Mouse (Mus musculus) retina, embryonic 14.5 days (tissue): ENCODE measurements around the gene F10.

Source experiments
- DNase-seq: peaks from one replicate; pipeline ENCODE4 v3.0.0-alpha.2; 2015; ENCODE audit warnings: low spot score

The F10 gene

GRCm38 (mm10) chr8:13037015-13037414 lies at the start of gene F10:
Gene F10 (plus strand): TSS chr8:13037308.
- DNase-seq: no peak

GRCm38 (mm10) chr8:12987571-12987970 lies 49.5 kb upstream of the F10 start:
- DNase-seq: no peak

GRCm38 (mm10) chr8:12988722-12989430 lies 48.2 kb upstream of the F10 start:
- DNase-seq: no peak

- no peak for DNase-seq
These were observed 45.7 kb upstream of the F10 start for GRCm38 (mm10) chr8:12991411-12991810.

GRCm38 (mm10) chr8:12994468-12994867 lies 42.6 kb upstream of the F10 start:
- DNase-seq: no peak

- no peak for DNase-seq
These were observed 41.6 kb upstream of the F10 start for GRCm38 (mm10) chr8:12995481-12995880.

- no peak for DNase-seq
These were observed 40.3 kb upstream of the F10 start for GRCm38 (mm10) chr8:12996831-12997275.

- DNase-seq: no peak
These were observed 38.8 kb upstream of the F10 start for GRCm38 (mm10) chr8:12998331-12998730.

- no peak for DNase-seq
These were observed 37.3 kb upstream of the F10 start for GRCm38 (mm10) chr8:12999793-13000192.

- DNase-seq: no peak
These were observed 29.6 kb upstream of the F10 start for GRCm38 (mm10) chr8:13007458-13007857.

GRCm38 (mm10) chr8:13010313-13010712 lies 26.8 kb upstream of the F10 start:
- DNase-seq: no peak

GRCm38 (mm10) chr8:13019560-13019959 lies 17.5 kb upstream of the F10 start:
- no peak for DNase-seq

GRCm38 (mm10) chr8:13021830-13022229 lies 15.3 kb upstream of the F10 start:
- no peak for DNase-seq

GRCm38 (mm10) chr8:13025487-13026224 lies 11.5 kb upstream of the F10 start, which contains the start of gene F7:
Gene F7 (plus strand): TSS chr8:13026034.
- no peak for DNase-seq

- DNase-seq: no peak
These were observed 9.5 kb upstream of the F10 start for GRCm38 (mm10) chr8:13027615-13028014.

GRCm38 (mm10) chr8:13028482-13028881 lies 8.6 kb upstream of the F10 start:
- no peak for DNase-seq

GRCm38 (mm10) chr8:13036346-13036812 lies 729 bp upstream of the F10 start:
- DNase-seq: no peak

- DNase-seq: peak; percentile 27
These were observed 461 bp downstream of the F10 start for GRCm38 (mm10) chr8:13037569-13037968.

GRCm38 (mm10) chr8:13039054-13039453 lies 1.9 kb downstream of the F10 start:
- DNase-seq: no peak

GRCm38 (mm10) chr8:13041459-13041858 lies 4.4 kb downstream of the F10 start:
- no peak for DNase-seq

GRCm38 (mm10) chr8:13047652-13048051 lies 10.5 kb downstream of the F10 start:
- DNase-seq: no peak

GRCm38 (mm10) chr8:13050550-13050949 lies 13.4 kb downstream of the F10 start:
- no peak for DNase-seq

- no peak for DNase-seq
These were observed 20.2 kb downstream of the F10 start for GRCm38 (mm10) chr8:13057351-13057750.
